Mouse (Mus musculus) heart, adult 9 months (tissue): Measurements from ENCODE around the gene Nrxn1.

Experiments used
- DNase-seq, 2 experiments: peaks; one replicate each; pipeline ENCODE4 v3.0.0; 2022; ENCODE audit warnings: low spot score in 2 of 2

The Nrxn1 gene

DNA sequence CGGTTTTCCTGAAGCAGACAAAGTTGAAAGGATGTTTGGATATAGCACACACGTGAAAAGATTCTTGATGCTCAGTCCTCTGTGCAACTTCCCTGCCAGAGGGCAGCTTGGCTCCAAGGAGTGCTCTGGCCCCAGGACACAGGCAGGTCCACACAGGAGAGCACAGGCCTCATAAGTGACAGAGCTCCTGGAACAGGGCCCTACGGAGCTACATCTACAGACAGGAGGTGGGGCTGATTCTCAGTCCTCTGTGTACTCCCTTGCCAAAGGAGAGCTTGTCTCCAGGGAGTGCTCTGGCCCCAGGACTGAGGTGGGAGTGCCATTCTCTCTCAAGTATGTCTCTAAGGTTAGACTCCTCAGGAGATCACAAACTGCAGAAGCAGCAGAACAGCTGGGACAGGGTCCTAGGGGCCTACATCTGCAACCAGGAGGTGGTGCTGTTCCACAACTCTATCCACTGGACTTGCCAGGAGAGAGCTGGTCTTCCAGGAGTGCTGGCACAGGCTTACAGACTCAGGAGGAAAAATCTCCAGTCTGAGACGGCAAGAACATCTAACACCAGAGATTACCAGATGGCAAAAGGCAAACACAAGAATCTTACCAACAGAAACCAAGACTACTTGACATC, 129.9 kb downstream of the Nrxn1 start:
- peak in 1 of 2 experiments; percentile 8 for DNase-seq

- no peak for DNase-seq
These were observed 137.7 kb downstream of the Nrxn1 start for GRCm38 (mm10) chr17:90955221-90955620.

GRCm38 (mm10) chr17:90934929-90935328, 157.9 kb downstream of the Nrxn1 start:
- DNase-seq: no peak

- DNase-seq: no peak
These were observed 179.6 kb downstream of the Nrxn1 start for GRCm38 (mm10) chr17:90913320-90913719.

DNA sequence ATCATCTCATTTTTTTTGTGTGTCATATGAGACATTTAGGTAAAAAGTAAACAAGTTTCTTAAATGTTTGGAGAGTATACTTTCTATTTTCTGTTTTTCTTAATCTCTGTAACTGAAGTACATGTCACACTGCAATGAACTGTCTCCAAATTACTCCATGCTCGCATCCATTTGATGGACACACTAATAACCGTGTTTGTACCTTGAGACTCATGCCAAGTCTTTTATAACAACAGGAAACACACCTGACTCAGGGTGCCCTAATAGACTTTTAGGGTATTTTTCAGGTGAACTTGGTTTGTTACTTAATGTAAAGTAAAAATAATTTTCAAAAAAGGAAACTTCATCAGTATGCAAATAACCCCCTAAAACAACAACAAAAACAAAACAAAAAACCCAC, 180.1 kb downstream of the Nrxn1 start:
- no peak for DNase-seq

GRCm38 (mm10) chr17:90912341-90912740, 180.5 kb downstream of the Nrxn1 start:
- no peak for DNase-seq

DNA sequence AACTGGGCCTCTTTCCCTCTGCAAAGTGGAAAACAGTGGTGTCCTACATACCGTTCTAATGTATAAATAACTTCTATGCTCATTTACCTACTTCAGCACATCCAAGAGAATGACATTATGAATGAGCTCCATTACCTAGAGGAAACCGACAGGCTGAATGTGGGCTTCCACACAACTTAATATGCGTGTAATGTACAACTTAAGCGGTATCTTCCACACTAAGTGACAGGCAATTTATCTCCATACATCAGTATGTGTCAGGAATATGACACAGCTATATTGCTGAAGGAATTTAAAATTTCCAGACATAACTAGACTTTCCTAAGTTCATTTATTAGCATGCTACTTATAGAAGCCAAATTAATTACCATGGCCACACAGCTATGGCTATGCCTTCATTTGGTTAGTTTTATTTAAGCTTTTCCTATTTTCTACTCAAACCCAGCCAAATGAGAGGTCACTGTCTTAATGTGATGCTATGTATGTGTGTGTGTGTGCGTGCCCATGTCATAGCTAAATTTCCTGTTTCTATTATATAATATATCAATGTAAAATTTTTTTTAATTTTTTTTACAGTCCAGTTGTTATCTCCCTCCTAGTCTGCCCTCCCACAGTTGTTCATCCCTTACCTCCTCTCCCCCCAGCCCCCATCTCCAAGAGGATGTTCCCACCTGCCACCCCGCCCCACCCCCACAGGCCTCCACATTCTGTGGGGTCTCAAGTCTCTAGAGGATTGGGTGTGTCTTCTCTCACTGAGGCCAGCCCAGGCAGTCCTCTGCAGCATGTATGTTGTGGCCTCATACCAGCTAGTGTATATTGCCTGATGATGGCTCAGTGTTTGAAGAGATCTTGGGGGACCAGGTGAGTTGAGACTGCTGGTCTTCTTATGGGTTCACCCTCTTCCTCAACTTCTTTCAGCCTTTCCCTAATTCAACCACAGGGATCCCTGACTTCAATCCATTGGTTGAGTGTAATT, 186.5 kb downstream of the Nrxn1 start:
- DNase-seq: no peak

DNA sequence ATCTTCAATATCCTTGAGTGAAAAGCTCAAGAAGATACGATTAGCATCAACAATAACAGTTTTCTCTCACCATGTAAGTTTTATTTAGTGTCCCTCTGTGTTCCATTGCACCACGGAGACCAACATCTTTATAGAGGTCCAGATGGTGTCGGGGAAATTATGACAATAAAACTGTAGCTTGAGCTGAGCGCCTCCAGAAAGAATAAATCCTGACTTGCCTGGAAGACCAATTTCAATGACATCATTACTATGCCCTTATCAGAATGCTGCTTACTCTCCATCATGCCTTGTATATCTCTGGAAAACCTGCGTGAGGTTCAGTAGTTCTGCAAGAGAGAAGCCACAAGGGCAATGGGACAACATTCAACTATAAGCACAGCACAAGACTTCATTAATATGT, 187.7 kb downstream of the Nrxn1 start:
- no peak for DNase-seq

DNA sequence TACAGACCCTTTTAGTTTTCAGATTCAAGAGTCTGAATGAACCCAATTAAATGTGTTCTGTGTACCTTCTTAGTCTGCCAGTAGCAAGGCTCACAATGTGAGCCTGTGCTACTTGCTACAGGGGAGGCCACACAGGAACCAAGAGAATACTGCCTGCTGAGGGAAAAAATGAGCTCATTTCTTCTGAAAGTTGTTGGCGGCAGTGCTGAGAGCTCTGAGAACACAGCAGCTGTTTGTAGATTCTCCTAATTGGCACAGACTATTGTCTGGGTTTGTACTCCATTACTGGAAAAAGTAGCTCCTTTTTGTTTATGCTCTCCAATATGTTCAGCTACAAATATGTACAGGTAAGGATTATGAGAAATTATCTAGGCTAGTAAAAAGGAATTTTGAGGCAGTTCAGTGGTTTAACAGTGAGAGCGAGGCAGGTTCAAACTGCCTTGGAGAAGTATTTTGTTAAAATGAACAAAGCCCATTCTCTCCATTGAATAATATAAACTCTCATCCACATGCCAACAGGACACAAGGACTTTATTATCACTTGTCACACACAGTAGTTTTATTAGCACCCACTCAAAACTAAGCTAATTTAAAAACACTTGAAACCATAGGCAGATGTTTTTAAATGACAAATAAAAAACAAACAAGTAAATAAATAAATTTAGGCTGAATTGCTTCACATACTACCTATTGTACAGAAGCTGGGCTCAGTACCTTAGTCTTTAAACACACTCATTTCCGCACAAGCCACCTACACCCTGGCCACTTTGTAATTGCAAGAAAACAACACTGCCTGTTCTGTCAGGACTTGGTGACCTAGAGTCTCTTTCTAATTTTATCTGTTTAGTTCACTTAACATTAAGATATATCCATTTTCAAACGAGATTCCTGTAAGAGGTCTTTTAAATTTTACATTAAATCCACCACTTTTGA, 200.3 kb downstream of the Nrxn1 start:
- peak; percentile 21 to 44 for DNase-seq

DNA sequence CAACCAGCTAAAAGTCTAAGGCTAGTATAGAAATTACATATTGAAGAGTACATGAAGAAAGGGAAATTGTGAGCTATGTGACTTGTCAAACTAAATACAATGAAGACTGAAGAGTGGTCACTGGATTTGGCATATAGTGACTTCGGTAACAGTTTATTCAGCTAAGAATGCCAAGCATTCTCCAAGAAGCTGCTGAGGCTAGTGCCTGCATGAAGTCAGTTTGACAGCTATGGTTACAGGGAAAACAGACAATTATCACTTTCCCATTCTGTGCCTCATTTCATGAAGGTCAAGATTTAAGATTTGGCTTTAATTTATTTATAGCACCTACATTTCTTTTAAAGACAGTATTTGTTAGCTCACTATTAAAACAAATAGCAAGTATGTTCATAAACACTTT, 201.2 kb downstream of the Nrxn1 start:
- no peak for DNase-seq

DNA sequence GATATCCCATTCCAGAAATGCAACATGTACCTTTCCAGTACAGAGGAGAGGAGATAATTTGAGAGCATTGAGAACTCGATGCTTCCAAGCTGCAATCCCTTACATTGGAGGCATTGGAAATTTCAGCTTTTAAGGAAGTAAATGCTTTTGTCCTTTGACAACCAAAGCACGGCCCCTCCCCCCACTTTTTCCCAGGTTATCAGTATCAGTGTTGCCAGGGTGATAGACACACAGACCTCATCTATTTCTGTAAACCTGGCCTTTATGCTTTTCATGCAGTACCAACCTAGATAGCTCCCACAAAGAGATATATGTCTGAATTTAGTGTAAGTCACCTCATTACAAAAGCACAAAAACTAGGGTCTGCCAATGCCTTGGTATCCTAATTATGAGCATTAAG, 235.6 kb downstream of the Nrxn1 start:
- DNase-seq: no peak

- no peak for DNase-seq
These were observed 249.0 kb downstream of the Nrxn1 start for GRCm38 (mm10) chr17:90843876-90844275.

- no peak for DNase-seq
These were observed 249.7 kb downstream of the Nrxn1 start for GRCm38 (mm10) chr17:90843072-90843611.

- DNase-seq: no peak
These were observed 255.9 kb downstream of the Nrxn1 start for GRCm38 (mm10) chr17:90837022-90837414.

GRCm38 (mm10) chr17:90836154-90837021, 256.5 kb downstream of the Nrxn1 start:
- no peak for DNase-seq

- DNase-seq: no peak
These were observed 274.5 kb downstream of the Nrxn1 start for GRCm38 (mm10) chr17:90818340-90818739.

- no peak for DNase-seq
These were observed 275.0 kb downstream of the Nrxn1 start for GRCm38 (mm10) chr17:90817898-90818297.

- no peak for DNase-seq
These were observed 277.6 kb downstream of the Nrxn1 start for GRCm38 (mm10) chr17:90815306-90815705.

DNA sequence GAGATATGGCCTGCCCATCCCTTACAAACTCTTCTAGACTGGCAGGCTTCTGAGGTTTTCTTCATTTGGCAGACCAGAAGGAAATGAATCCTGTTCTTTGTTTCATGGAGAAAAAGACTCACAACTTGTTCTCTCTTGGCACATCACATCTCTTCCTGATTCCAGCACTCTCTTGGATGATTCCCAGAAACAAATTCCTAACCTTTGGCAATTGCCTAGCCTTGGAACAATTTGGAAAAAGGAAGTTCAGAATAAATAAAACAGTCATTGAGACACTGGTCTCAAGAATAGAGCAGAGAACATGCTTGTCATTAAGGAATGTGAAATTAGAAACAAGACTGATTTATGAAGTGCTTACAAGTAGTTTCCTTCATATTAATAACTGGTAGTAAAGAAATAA, 279.1 kb downstream of the Nrxn1 start:
- DNase-seq: peak; percentile 59 to 72

GRCm38 (mm10) chr17:90812485-90812884, 280.4 kb downstream of the Nrxn1 start:
- no peak for DNase-seq
